Mouse (Mus musculus) activated CD4-positive, CD25-positive, alpha-beta regulatory T cell, adult 4 months (primary cell): ENCODE measurements at regions not wholly inside any gene's neighbourhood (a gene's known extent, or its start where the extent isn't known, plus 50 kb on each side); places are given as distances from the start of the nearest gene placed in this dataset.

Source experiments
- ATAC-seq: one replicate; pipeline ENCODE4 v1.8.0; 2017

- ATAC-seq: no peak
Observed at GRCm38 (mm10) chr2:158909086-158909485, 114.5 kb downstream of the Dhx35 start.

DNA sequence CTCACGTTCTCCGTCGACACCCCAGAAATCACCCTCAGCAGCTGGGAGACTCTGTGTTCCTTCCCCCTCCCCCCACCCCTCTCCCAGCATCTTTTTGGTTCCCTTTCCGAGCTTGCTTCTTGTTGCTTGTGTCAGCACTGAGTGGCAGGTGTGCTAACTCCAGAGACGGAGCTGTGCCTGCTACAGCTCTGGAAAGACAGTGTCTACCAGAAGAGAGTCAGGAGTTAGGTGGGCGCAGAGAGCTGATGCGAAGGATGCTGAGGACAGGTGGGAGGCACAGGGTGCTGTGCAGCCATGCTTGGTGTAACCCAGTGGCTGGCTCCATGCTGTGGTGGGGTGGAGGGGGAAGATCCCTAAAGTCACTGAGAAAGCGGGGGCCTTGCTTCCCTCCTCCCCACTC is 115.7 kb downstream of the Dhx35 start:
- ATAC-seq: no peak

DNA sequence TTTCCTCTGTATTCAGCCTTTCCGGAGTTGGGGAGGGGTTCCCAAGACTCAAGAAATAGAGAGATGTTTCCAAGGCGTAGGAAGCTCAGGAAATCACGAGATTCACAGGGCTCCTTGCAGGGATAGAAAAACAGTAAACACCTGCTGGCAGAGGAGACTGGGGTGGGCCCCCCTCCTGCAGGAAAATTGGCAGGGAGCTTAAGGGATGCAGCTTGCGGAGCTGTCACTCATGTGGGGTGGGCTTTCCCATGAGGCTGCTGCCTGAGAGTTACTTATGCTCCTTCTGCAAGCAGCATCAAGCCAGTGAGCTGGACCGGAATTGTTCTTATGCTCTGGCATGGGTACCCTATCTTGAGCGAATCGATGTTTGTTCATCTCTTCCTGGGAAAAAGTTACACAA is 116.6 kb downstream of the Dhx35 start:
- ATAC-seq: no peak

GRCm38 (mm10) chr2:158912631-158913258 is 118.1 kb downstream of the Dhx35 start:
- ATAC-seq: no peak

DNA sequence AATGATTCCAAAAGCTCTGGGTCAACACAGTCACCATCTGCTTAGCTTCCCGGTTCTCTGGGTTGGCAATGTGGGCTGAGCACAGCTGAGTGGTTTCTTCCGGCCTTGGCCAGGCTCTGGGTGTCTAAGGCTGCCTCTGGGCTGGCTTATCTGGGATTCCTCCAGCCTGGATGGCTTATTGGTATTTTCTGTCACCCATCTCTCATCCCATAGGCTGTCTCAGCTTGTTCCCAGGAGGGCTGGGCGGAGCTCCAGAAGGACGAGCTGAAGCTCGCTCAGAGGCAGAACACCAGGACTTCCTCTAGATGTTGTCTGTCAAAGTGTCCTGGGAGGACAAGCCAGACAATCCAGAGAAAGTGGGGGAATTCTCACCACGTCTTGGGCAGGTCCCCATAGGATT is 122.8 kb downstream of the Dhx35 start:
- ATAC-seq: no peak

DNA sequence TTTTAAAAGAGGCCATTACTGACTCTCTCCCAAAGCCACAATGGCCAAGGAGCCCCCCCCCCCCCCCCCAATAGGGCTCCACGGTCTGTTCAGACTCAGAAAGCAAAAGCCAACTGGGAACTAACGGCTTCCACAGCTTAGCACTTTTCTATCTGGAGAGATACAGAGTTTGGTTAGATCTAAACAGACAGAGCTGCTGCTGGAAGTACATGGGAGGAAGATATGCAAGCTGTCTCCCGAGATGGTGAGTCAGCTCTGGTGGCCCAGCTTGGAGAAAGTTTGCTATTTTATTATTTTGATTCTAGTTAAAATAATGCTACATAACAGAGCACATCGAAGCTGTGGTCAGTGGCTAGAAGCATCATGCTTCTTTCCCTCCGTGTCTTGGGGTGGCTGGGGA is 123.7 kb downstream of the Dhx35 start:
- no peak for ATAC-seq

DNA sequence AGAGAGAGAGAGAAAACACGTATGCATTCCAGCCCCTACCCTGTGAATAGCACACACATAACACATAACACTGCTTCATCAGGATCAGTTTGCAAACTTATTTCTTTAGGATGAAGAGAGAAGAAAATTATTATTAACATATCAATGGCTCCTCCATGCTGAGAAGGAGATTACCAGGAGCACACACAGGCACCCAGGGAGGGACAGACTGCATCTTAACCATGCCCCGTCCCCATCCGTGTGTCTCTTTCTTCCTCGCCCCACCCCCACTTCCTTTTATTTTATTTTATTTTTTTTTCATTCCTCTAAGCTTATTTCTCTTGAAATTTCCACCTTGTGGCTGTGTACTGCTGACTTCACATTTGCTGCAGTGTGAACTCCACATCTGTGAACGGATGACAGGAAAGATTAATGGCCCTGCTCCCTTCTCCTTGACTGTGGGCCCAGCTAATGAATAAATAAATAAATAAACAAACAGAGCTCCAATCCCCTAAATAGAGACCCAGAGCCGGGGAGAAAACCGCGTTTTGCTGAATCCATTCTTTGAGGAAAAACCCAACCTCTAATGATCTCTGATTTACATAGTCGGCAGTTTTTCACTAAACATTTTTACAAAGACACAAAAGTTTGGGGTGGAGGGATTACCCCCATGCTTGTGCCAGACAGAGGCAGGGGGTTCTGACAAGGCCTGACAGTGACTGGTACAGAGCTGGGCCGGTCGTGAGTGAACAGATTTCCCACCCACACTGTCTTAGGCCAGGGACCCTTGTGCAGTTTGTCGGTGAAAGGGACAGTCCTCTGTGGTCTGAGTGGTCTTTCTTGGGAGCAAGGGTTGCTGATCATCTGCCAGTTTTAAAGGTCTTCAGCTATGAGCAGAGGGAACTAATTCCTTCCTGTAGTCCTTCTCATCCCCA is 127.0 kb downstream of the Dhx35 start:
- no peak for ATAC-seq

DNA sequence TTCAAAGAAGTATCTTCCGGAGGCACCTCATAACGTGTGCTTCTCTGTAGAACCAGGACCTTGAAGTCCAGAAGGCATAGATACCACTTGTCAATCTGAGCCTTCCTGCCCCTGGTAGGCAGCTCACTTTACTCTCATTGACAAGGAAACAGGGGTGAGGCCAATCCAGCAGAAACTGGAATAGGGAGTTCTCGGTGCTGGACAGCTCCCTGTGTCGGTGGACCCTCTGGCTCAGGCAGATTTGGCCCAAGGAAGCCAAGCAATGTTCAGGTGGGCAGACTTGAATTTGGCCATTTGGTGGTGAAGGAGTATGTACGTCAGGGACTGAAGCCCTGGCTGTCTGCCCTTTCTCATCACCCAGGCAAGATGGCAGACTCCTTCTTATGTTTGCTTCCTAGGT is 128.2 kb downstream of the Dhx35 start:
- ATAC-seq: no peak

DNA sequence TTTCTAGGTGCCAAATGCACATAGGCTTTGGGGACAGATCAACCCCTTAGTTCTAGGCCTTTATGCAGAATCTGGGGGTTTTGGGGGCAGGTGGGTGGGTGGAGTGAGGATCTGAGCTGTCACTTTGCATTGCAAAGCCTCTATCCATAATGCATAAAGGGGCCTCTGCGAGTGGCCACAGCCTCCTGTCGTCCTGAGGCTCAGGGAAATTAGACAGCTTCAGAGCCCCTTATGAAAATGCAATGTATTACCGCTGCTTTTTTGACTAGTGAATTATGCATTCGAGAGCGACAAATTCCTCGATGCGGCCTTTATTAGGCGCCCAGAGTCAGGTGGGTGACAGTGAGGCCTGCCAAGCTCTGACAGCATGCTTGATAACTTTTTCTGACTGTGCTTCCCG is 134.9 kb downstream of the Dhx35 start:
- no peak for ATAC-seq

- ATAC-seq: no peak
Observed at GRCm38 (mm10) chr2:158937948-158938565, 143.4 kb downstream of the Dhx35 start.

GRCm38 (mm10) chr2:158949418-158949817 is 154.8 kb downstream of the Dhx35 start:
- no peak for ATAC-seq

DNA sequence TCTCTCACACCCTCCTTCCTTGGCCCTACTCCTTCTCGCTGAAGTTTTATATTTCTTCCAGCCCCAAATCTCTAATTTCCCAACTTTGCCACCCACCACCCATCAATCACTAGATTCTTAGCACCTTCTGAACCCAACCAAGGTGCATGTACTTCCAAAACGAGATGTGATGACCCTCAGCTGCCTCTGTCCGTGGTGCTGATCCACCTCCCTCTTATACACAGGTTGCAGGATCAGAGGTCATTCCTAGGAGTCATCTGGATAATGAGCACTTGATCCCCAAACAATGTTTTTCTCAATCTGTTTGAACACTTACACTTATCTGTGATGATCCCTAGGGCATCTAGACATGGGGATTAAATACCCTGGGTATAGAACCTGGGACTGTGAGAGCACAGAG is 156.5 kb downstream of the Dhx35 start:
- ATAC-seq: no peak

DNA sequence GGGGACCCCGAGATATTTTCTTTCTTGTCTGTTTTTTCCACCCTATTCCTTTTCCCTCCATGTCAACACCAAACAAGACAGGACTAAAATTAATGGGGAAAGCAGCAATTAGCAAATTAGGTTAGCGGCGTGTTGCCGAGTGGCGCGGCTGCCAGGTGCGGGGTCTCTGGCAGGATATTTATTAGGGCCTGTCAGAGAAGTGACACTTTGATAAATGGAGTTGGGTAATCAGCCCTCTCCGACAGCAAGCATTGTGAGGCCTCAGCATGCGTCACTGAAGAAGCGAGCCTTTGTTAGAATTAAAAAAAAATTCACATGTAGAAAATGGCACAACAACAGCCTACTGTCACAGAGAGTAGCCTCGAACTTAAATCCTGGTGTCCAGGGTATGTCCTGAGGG is 162.3 kb downstream of the Dhx35 start:
- no peak for ATAC-seq

- no peak for ATAC-seq
Observed at GRCm38 (mm10) chr2:158965003-158965665, 170.5 kb downstream of the Dhx35 start.

- no peak for ATAC-seq
Observed at GRCm38 (mm10) chr2:158972178-158972577, 177.6 kb downstream of the Dhx35 start.

GRCm38 (mm10) chr2:158985529-158986148 is 191.0 kb downstream of the Dhx35 start:
- ATAC-seq: no peak

GRCm38 (mm10) chr2:159002481-159003186 is 208.0 kb downstream of the Dhx35 start:
- ATAC-seq: no peak

DNA sequence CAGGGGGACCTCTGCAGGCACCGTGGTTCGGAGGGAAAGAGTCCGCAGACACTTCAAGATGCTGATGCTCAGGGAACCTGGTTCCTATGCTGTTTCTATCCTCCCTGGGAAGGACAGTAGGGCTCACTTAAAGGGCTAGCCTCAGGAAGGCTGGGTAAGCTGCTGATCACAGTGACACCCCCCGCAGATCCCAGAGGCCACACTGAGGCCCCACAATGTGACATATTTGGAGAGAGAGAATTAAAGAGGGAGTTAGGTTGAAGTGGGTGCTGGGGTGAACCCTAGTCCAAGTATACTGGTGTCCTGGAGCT is 208.5 kb downstream of the Dhx35 start:
- ATAC-seq: no peak

DNA sequence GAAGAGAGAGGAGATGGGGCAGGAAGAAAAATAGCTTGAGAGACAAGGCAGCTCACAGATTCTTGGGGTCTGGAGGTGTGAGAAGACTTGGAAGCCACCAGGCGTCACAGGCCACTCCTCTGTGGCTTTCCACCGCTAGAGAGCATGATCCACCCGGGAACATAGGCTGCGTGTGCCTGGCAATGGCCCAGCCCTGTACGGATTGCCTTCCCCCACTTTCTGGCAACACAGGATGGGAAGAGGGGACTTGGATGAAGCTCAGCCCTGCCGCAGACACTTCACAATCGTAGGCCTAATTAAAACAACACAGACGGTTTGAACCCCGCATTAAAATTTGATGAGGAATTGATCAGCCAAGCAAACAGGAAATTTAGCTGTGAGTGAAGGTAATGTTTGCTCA is 209.8 kb downstream of the Dhx35 start:
- ATAC-seq: no peak

DNA sequence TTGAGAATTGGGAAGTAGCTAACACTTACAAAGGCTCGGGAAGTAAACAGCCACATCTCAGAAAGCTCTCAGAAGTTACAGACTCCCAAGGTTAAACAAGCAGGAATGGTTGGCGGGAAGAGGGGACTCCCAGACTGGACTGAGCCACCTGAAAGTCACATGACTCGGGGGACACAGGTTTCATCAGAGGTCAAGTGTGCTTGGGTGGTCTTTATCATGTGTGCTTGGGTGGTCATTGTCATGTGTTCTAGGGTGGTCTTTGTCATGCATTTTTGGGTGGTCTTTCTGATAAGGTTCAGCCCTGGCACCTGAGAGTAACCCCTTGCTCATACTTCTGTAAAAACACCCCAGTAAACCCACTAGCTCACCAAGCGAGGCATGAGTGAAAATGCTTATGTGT is 218.1 kb downstream of the Dhx35 start:
- ATAC-seq: no peak

DNA sequence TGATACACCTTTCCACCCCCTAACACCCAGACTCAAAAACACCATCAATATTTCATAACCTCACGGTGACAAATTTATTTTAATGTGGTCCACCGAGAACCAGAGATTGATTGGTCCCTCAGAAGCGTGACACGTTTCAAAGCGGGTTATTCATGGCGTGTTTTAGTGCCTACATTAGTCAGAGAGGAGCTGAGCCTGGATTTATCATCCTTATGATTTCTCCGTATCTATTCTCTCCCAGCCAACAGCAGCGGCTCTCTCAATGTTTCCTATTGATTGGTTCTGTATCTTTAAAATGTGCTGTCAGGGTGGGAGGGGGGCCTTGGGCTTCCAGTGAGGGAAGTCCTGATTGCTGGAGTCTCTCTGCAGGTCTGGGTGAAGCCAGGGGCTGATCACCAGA is 219.9 kb downstream of the Dhx35 start:
- no peak for ATAC-seq

- no peak for ATAC-seq
Observed at GRCm38 (mm10) chr2:159019921-159020534, 225.4 kb downstream of the Dhx35 start.
